Mouse (Mus musculus): ENCODE measurements at regions not wholly inside any gene's neighbourhood (a gene's known extent, or its start where the extent isn't known, plus 50 kb on each side); places are given as distances from the start of the nearest gene placed in this dataset.

DNA sequence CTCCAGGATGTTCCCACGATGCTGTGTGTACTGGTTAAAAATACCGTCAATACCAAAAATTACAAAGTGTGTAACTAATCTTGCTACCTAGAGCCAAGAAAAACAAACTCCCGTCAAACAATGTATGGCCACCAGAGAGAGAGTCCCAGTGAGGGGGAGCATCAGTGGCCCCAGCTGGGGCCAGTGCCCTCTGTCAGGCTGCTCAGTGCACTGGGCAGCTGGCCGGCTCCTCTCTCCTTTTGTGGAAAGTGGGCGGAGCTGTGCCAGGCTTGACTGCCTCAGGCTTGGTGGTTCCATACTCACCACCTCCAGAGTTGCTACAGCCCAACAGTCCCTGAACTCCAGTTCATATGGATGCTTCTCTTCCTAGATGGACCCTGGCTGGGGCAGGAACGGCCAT lies 53.8 kb upstream of the Sept5 start:
- DNase-seq (ENCODE audit: low read depth) = peak; percentile 61

DNA sequence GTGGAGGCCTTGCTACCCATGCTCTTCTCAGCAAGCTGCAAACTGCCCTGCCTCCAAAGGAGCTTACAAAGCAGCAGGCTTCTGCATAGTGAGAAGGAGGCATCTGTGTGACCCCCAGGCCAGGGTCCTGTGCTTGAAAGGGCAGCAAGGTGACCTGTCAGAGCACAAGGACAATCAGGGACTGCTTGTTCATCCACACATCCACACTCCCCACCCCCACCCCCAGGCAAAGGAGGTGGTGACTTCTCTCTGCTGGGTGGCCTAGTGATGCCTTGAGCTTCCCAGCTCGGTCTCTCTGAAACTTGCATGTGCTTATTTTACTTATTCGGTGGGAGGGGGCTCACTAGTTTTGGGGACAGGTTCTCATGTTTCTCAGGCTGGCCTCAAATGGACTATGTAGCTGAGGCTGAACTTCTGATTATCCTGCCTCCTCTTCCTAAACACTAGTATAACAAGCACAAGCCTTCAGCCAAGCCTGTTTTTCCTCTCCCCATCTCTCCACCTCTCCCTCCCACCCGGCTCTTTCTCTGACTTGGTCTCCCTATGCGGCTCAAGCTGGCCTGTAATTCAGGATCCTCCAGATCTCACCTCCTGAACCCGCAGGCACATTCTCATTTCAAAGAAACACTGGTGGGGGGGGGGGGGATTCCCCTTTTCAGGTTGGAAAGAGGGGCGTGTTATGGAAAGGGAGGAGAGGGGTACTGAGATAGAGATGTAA lies 56.4 kb upstream of the Sept5 start:
- no peak for DNase-seq (ENCODE audit: low read depth)

DNA sequence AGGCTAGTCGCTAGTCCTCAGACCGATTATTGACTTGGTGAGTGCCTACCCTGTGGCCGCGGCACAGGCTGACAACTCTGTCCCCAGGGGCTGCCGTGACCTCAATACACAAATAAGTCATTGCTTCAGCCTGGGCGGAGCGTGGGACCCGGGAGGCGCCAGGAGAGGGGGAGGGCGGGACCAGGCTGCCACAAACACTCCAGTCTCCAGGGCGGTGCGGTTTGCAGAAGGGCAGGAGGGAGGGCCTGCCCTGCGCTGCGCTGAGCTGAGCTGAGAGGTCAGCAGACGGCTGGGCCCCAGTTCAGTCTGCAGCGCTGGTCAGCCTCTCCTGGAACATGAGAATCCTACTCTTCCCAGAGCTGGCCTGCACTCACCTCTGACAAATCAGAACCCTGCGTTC lies 57.2 kb upstream of the Sept5 start:
- DNase-seq (ENCODE audit: low read depth) = peak; percentile 93

DNA sequence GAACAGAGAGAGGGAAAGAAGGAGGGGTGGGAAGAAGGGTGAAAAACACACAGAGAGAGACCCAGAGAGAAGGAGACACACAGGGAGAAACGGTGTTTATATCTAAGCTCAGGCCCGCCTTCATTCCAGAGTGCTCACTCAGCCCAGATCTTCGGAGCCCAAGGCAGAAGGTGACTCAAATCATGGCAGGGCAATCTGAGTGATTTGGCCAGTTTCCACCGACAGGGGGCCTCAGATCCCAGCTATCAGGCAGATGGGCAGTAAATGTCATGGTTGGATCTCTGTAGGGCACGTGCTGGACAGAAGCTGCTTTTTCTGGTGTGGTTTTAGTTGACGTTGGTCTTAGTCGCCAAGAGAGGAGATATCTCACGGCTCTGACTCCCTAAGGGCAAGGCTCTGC lies 57.6 kb upstream of the Sept5 start:
- DNase-seq (ENCODE audit: low read depth) = peak; percentile 98

DNA sequence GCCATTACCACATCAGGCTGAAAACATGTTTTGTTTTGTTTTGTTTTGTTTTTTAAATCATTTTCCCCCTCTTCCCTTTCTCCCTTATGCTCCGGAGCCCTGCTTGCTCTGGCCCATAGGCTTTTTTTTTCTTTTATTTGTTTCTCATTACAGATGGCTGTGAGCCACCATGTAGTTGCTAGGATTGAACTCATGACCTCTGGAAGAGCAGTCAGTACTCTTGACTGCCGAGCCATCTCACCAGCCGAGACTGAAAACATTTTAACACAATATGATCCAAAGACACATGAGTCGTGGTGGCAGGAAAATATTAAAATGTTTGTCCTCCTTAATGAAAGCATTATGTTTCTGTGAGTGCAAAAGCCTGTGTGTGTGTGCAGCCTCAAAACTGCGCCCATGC lies 65.8 kb upstream of the Sept5 start:
- peak; percentile 66 for DNase-seq (ENCODE audit: low read depth)

DNA sequence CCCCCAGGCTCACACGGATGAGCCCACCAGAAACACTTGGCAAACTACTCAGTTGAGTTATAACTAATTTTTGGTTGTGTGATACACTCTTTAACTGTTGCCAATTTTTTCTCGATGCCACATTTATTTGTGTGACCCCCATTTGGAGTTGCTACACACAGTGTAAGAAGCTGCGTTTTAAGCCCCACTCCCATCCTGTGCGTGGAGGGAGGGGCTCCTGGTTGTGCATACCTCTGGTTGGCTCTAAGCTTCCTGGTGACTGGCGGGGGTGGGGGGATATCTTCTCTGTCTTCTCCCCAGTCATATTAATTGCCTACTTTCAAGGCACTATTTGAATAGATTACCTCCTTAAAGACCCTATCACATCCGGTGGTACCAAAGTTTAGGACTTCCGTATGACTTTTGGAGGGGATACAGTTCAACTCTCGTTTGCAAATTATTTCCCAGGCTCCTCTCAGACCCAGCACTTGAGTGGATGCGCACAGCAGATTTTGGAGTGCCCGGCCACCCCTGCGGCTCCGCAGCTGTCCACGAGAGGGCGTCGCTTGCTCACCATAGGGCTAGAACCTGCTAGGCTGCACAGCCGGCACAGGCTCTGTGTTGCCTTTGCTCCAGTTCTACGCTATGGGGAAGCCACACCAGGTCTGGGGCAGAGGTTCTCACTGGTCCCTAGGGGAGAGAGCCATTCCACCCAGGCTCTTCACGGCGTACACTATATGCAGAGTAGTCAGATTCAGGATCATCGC lies 66.5 kb upstream of the Sept5 start:
- peak; percentile 90 for DNase-seq (ENCODE audit: low read depth)

DNA sequence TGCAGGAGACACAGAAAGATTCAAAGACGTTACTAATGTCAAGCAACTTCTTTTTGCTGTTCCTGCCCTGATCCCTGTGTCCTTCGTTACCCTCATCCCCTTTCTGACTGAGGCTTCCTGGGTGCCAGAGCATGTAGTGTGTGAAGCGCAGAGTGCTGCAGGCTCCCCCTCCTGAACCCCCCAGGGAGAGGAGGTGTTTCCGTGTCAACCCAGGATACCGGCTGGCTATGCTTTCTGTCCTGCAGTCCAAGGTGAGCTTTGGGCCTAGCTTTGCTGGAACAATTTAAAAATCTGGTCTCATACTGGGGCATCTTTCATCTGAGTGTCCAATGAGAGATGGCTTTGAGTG lies 67.0 kb upstream of the Sept5 start:
- no peak for DNase-seq (ENCODE audit: low read depth)

DNA sequence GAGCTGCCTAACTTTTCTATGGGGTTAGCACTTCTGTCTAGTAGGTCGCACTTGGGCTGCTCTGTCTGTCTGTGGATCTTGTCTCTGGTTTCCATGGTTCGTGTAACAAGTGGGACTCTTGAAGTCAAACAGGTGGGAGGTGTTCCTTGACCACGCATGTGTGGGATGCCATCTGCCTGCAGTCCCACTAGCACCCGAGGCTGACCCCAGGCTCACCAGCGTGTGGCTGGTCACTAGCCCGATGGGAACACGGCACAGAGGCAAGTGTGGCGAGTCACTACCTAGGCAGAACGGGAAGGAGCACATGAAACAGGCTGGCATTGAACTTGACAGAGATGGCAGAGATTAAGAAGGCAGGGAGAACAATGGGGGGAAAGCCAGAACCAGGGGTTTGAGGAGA lies 72.5 kb upstream of the Cldn5 start:
- DNase-seq (ENCODE audit: low read depth) = no peak

DNA sequence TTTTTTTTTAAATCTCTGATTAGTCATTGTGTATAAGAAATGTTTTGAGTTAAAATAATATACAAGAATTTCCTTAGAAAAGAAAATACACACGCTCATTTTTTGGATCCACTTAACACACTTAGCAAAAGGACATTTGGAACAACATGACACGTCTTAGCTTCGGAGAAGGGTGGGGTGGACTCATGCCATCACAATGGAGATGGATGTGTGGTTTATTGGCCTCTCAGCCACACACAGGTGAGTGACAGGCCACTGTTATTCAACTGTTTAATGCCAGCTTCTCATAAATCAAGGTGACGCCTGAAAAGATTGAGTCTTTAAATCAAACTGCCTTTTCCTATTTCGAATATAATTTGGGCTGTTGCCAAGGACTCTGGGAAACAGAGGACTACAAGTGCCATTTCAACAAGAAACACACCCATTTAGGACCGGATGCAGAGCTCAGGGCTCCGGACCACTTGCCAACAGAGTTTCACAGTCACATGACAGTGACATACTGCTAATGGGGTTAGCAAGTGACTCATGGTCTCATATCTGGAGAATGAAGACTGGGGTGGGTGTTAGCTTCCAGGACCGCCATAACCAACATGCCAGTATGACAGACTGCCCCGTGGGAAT lies 71.5 kb upstream of the Cldn5 start:
- peak; percentile 44 for DNase-seq (ENCODE audit: low read depth)

DNA sequence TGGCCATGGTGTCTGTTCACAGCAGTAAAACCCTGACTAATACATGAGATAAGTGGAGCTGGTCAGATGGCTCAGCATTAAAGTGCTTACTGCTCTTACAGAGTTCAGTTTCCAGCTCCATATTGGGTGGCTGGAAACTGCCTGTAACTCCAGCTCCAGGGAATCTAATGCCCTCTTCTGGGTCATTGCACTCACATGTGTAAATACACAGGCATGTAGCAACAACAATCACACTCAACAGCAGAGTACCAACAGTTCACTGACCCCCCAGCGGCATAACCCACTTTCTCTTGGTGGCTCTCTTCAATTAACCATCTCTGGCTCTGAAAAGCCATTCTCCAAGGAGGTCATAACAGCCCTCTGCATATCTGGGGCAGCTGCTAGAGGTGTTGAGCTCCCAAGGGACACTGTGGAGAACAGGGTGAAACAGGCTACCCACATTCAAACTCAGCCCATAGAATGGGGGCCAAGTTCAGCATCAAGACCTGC lies 65.0 kb upstream of the Cldn5 start:
- DNase-seq (ENCODE audit: low read depth) = no peak

DNA sequence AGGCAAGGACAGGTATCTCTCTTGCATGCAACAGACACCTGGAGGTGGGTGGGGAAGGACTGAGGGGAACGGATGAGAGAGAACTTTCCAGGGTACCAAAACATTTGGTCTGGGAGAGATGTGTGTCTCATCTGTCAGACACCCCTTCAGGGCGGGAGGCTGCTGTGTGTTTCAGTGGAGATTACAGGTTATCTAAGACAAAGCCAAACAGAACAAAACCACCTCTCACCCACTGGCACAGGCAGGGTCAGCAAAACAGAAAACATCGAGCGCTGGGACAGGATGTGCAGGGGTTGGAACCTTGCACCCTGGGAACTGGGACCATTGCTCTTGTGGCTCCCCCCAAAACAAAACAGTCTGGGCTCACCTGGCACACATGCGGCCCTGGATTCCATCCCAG lies 63.6 kb upstream of the Cldn5 start:
- DNase-seq (ENCODE audit: low read depth) = no peak

DNA sequence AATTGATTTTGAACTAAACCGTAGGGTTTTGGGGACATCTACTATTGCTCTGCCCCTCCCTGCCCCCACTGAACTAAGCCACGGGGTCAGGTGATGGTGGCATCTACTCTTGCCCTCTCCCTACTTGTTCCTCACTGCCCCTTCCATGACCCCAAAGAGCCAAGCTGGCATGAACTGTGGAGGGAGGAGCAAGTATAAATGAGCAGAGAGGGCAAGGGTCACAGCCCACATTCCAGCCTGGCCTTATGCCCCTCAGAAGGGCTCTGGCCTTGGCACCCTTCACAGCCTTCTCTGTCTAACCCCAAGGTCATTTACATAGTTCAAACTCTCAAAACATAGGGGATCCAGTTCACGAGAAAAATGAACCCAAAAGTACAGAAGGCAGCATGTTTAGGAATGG lies 61.3 kb upstream of the Cldn5 start:
- DNase-seq (ENCODE audit: low read depth) = no peak

DNA sequence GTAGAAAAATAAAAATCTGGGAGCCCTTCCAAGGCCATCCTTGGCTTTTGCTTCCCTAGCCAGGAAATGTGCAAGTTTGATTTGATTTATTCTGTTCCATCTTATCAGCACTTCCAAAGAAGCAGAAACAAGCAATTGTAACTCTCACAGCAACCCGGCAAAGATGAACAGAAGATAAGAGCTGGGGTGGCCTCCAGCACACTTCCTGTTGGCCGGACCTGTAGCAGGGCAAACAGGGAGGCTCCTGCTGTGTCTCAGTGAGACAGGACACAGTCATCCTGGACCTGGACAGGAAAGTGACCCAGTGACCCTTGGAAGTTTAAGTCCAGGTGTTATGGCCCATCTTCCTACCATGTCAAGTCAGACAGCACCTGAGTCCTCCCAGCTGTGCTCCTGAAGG lies 58.6 kb upstream of the Cldn5 start:
- no peak for DNase-seq (ENCODE audit: low read depth)

DNA sequence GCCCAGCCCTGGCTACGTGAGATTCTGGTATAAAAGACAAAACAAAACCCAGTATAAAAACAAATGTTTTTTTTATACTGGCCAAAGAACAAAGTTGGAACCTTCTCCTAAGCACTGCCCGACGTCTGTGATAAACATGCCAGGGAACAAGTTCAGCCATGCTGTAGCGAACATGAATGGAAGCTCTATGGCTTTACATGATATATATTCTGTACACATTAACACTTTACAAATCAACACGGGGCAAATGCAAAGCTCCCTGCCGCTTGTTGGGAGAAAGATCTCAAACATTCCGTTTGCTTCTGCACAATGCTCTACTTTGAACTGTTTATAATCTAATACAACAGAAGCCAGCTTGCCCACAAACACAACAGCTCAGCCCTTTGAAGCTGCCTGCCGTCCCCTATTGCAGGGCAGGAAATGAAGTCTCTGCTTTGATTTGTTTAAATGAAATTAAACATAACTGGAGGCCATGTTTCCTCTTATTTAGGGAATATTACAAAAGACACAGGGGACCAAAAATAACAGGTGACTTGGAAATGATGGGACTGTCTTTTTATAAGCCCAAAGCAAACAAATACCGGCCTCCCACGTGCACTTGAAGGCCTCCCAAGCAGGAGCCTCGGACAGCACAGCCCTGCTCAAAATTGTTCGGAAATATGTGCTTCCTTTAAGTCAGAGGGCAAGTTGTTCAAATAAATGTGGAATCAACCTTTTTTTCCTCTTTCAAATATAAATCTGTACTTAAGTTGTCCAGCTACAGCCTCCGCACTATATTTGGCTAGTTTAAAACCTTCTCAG lies 56.0 kb upstream of the Cldn5 start:
- DNase-seq (ENCODE audit: low read depth) = no peak

DNA sequence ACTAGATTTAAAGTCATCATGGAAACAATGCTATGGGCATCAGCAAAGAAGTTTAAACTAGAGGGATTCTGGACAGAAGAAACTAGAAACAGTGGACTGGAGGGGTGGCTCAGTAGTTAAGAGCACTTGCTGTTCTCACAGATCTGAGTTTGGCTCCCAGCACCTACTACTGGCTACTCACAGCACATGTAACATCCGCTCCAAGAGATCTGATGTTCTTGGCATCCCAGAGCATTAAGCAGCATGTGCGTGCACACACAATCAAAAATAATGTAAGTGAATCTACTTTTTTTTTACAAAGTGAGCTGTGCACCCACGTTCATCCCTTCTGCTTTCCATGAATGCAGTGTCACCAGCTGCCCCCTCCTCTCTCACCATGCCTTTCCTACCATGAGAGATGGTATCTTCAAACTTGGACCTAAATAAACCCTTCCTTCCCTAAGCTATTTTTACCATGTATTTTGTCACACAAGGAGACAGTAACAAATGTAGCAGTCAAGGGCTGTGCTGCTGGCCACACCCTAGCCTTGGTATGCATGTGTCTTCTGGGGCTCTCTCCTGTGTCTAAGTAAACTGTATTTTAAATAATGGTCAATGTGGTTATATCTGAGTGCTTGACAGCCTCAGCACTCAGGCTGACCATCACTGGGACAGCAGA lies 53.3 kb upstream of the Cldn5 start:
- DNase-seq (ENCODE audit: low read depth) = no peak

DNA sequence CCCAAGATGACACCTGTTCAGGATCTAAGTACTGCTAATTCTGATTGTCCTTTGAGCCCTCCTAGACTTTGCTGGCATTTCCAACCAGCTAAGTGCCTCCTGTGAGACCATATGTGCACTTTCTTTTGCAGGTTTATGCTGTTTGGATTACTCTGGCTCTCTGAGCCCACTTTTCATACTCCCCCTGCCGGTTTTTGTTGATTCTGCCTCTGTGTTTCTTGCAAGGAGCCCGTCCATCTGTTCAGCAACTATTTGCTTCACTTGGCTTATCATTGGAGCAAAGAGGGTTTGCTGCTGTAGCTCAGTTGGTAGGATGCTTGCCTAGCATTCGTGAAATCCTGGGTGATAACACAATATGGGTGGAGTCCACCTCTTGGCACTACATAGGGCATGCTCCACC lies 52.8 kb upstream of the Cldn5 start:
- no peak for DNase-seq (ENCODE audit: low read depth)

DNA sequence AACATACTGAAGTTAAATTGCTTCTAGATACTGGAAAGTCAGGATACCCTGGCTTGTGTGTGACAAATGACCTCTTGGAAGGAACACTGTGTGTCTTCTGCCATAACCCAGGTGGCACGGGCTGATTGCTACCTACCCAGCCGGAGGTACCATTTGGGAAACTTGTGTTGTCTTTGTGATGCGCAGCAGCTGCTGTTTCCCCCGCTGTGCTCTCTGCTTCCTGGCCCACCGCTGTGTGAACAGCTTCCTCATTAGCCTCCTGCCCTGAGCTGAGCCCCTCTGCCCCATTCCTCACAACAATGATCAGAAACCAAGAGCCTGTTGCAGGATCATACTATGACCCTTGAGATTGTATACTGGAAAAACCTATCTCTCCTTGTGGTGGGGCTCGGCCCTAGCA lies 51.9 kb upstream of the Cldn5 start:
- DNase-seq (ENCODE audit: low read depth) = no peak
